Mouse (Mus musculus): Measurements from ENCODE around the gene Apoc3. TPM values are rescaled to one million over a fixed set of nuclear protein-coding genes. Genes with fewer than 3 reads are reported as not detected.

Gene Apoc3
- total and polyA plus RNA-seq, 3 experiments = 1.4 TPM; not detected in 2

DNA sequence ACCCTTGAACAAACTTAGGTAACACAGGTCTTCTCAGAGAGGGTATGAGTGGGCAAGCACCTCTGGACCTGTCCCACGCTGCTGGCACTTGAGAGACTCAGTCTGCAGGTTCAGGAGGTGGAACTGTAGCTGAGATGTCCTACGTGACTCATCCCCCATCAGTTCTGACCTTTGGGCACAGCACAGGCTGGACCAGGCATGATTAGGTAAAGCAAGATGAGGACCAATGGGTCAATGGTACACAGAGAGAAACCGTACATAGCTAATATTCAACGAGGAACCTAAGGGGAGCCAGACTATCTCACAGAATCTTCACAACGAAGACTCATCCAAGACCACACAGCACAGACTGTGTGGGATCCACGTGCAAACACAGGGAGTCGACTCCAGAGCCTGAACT lies 3.4 kb upstream of the Apoc3 start:
- Histone ChIP-seq H3K4me1 (ENCODE audit: control insufficient read depth, insufficient read depth, low read length) (no peaks in the 10 kb centered on the region), H3K4me3 (no peak overlapping the region), H3K27ac (no peak overlapping the region), H3K79me2 (replicated peaks; ENCODE audit: control insufficient read depth, insufficient read depth, low read length) (no peaks in the 10 kb centered on the region), H3K9ac (ENCODE audit: low read depth, low read length) (no peak overlapping the region), H3K36me3 (ENCODE audit: control insufficient read depth, insufficient read depth, low read length) (no peaks in the 10 kb centered on the region), H3K27me3 (ENCODE audit: control insufficient read depth, insufficient read depth, low read length) (no peaks in the 10 kb centered on the region)
- DNase-seq = no peak
- WGBS = 88% methylated on average over 7 of the region's 7 CpGs
- intact Hi-C loops (cut with DNase I) = no loop called here
- no peak for TF ChIP-seq EP300 (IDR thresholded peaks at IDR 0.05; ENCODE audit: insufficient read depth, low read depth, low read length)
- TF ChIP-seq POLR2A (IDR thresholded peaks at IDR 0.05; ENCODE audit: insufficient read depth, low read depth, low read length) = no peak
- TF ChIP-seq CTCF (IDR thresholded peaks at IDR 0.05) = no peak

- intact Hi-C loops (cut with DNase I) = no loop called here
- no peak overlapping the region for H3K9ac ChIP-seq (ENCODE audit: low read depth, low read length)
- no peaks in the 10 kb centered on the region for H3K79me2 ChIP-seq (replicated peaks; ENCODE audit: control insufficient read depth, insufficient read depth, low read length)
- no peaks in the 10 kb centered on the region for H3K27me3 ChIP-seq (ENCODE audit: control insufficient read depth, insufficient read depth, low read length)
- H3K27ac ChIP-seq = no peak overlapping the region
- DNase-seq = no peak
- 81% methylated on average over 4 of the region's 4 CpGs for WGBS
- H3K36me3 ChIP-seq (ENCODE audit: control insufficient read depth, insufficient read depth, low read length) = no peaks in the 10 kb centered on the region
- H3K4me3 ChIP-seq = no peak overlapping the region
- TF ChIP-seq POLR2A (IDR thresholded peaks at IDR 0.05; ENCODE audit: insufficient read depth, low read depth, low read length) (no peak), EP300 (IDR thresholded peaks at IDR 0.05; ENCODE audit: insufficient read depth, low read depth, low read length) (no peak), CTCF (IDR thresholded peaks at IDR 0.05) (no peak)
- H3K4me1 ChIP-seq (ENCODE audit: control insufficient read depth, insufficient read depth, low read length) = no peaks in the 10 kb centered on the region
These were observed 213 bp upstream of the Apoc3 start for GRCm38 (mm10) chr9:46235649-46236048.

- 92% methylated on average over 6 of the region's 6 CpGs for WGBS
- no peaks in the 10 kb centered on the region for H3K4me1 ChIP-seq (ENCODE audit: control insufficient read depth, insufficient read depth, low read length)
These were observed 240 bp downstream of the Apoc3 start for GRCm38 (mm10) chr9:46235196-46235595.

GRCm38 (mm10) chr9:46230450-46230975 lies 4.9 kb downstream of the Apoc3 start:
- intact Hi-C loops (cut with DNase I) = loop anchor here (2.0 kb wide), 1 partner anchor 16 kb away; no protein-coding TSS in a partner anchor
- Histone ChIP-seq H3K36me3 (ENCODE audit: control insufficient read depth, insufficient read depth, low read length) (no peaks in the 10 kb centered on the region), H3K27me3 (ENCODE audit: control insufficient read depth, insufficient read depth, low read length) (no peaks in the 10 kb centered on the region), H3K4me3 (peak overlapping the region; percentile 50), H3K27ac (no peak overlapping the region), H3K9ac (ENCODE audit: low read depth, low read length) (no peak overlapping the region), H3K4me1 (ENCODE audit: control insufficient read depth, insufficient read depth, low read length) (no peaks in the 10 kb centered on the region), H3K79me2 (replicated peaks; ENCODE audit: control insufficient read depth, insufficient read depth, low read length) (no peaks in the 10 kb centered on the region)
- no peak for TF ChIP-seq POLR2A (IDR thresholded peaks at IDR 0.05; ENCODE audit: insufficient read depth, low read depth, low read length)
- no peak for TF ChIP-seq EP300 (IDR thresholded peaks at IDR 0.05; ENCODE audit: insufficient read depth, low read depth, low read length)
- TF ChIP-seq CTCF (IDR thresholded peaks at IDR 0.05) = no peak
- no peak for DNase-seq
- WGBS = 46% methylated on average over 13 of the region's 13 CpGs

More at GRCm38 (mm10) chr9:46235196-46235595, 240 bp downstream of the Apoc3 start:
- intact Hi-C loops (cut with DNase I) = no loop called here
- Histone ChIP-seq H3K79me2 (replicated peaks; ENCODE audit: control insufficient read depth, insufficient read depth, low read length) (no peaks in the 10 kb centered on the region), H3K27ac (no peak overlapping the region), H3K4me3 (no peak overlapping the region), H3K27me3 (ENCODE audit: control insufficient read depth, insufficient read depth, low read length) (no peaks in the 10 kb centered on the region), H3K9ac (ENCODE audit: low read depth, low read length) (no peak overlapping the region), H3K36me3 (ENCODE audit: control insufficient read depth, insufficient read depth, low read length) (no peaks in the 10 kb centered on the region)
- no peak for DNase-seq
- no peak for TF ChIP-seq CTCF (IDR thresholded peaks at IDR 0.05)
- no peak for TF ChIP-seq POLR2A (IDR thresholded peaks at IDR 0.05; ENCODE audit: insufficient read depth, low read depth, low read length)
- no peak for TF ChIP-seq EP300 (IDR thresholded peaks at IDR 0.05; ENCODE audit: insufficient read depth, low read depth, low read length)

GRCm38 (mm10) chr9:46229573-46230449 lies 5.6 kb downstream of the Apoc3 start:
- H3K27ac ChIP-seq = no peak overlapping the region
- H3K4me1 ChIP-seq (ENCODE audit: control insufficient read depth, insufficient read depth, low read length) = no peaks in the 10 kb centered on the region
- DNase-seq = peak; percentile 80 to 83
- no peaks in the 10 kb centered on the region for H3K79me2 ChIP-seq (replicated peaks; ENCODE audit: control insufficient read depth, insufficient read depth, low read length)
- TF ChIP-seq POLR2A (IDR thresholded peaks at IDR 0.05; ENCODE audit: insufficient read depth, low read depth, low read length) = no peak
- TF ChIP-seq CTCF (IDR thresholded peaks at IDR 0.05) = peak; percentile 88
- 15% methylated on average over 37 of the region's 37 CpGs for WGBS
- H3K9ac ChIP-seq (ENCODE audit: low read depth, low read length) = peak overlapping the region; percentile 10
- no peaks in the 10 kb centered on the region for H3K27me3 ChIP-seq (ENCODE audit: control insufficient read depth, insufficient read depth, low read length)
- intact Hi-C loops (cut with DNase I) = loop anchor here (2.0 kb wide), 1 partner anchor 17 kb away; no protein-coding TSS in a partner anchor
- peak overlapping the region; percentile 50 for H3K4me3 ChIP-seq
- no peaks in the 10 kb centered on the region for H3K36me3 ChIP-seq (ENCODE audit: control insufficient read depth, insufficient read depth, low read length)

DNA sequence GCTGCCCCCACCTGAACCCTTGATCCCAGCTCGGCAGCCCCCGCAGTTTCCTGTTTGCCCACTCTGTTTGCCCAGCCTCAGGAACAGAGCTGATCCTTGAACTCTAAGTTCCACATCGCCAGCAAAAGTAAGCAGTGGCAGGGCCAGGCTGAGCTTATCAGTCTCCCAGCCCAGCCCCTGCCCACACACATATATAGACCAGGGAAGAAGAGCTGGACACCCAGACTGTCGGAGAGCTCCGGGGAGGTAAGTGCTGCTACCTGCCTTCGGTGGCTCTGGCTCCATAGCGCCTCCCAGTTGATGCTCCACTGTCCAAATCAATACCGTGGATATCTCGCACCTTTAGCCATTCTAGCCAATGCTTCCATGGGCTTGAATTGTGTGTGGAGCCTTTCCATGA lies 6.9 kb downstream of the Apoc3 start, which contains the start of gene Apoa1:
Apoa1 (plus strand) TSS at position 90 of the 400 bp plus-strand sequence.
- intact Hi-C loops (cut with DNase I) = no loop called here
- Histone ChIP-seq H3K9ac (ENCODE audit: low read depth, low read length) (no peak within 1 kb of the TSS), H3K36me3 (ENCODE audit: control insufficient read depth, insufficient read depth, low read length) (no peaks in the 10 kb centered on the region), H3K4me1 (ENCODE audit: control insufficient read depth, insufficient read depth, low read length) (no peaks in the 10 kb centered on the region), H3K27me3 (ENCODE audit: control insufficient read depth, insufficient read depth, low read length) (no peaks in the 10 kb centered on the region), H3K79me2 (replicated peaks; ENCODE audit: control insufficient read depth, insufficient read depth, low read length) (no peaks in the 10 kb centered on the region), H3K4me3 (no peak within 1 kb of the TSS), H3K27ac (no peak within 1 kb of the TSS)
- WGBS = 48% methylated on average over 9 of the region's 9 CpGs
- TF ChIP-seq EP300 (IDR thresholded peaks at IDR 0.05; ENCODE audit: insufficient read depth, low read depth, low read length) (no peak), POLR2A (IDR thresholded peaks at IDR 0.05; ENCODE audit: insufficient read depth, low read depth, low read length) (no peak), CTCF (IDR thresholded peaks at IDR 0.05) (no peak)
- DNase-seq = no peak
